Mouse (Mus musculus) telencephalon, adult 2 months (tissue): ENCODE measurements around the gene Mmp21.
"Not testable (repeated sequence)": the region's sequence is repeated elsewhere in the genome, so short reads cannot be mapped to it uniquely, and the experiment has no call there.

Experiments used
- DNase-seq: peaks from one replicate; pipeline ENCODE4 v3.0.0-alpha.2; 2011; ENCODE audit warnings: low read depth, low spot score

Gene Mmp21

GRCm38 (mm10) chr7:133679961-133680360 is at the start of gene Mmp21:
Mmp21 (minus strand) TSS chr7:133680061.
- DNase-seq: no peak

- DNase-seq: no peak
These were observed 49.5 kb upstream of the Mmp21 start for GRCm38 (mm10) chr7:133729351-133729750.

- no peak for DNase-seq
These were observed 47.2 kb upstream of the Mmp21 start for GRCm38 (mm10) chr7:133727027-133727426.

GRCm38 (mm10) chr7:133725571-133725970 is 45.7 kb upstream of the Mmp21 start:
- no peak for DNase-seq

- DNase-seq: no peak
These were observed 45.0 kb upstream of the Mmp21 start for GRCm38 (mm10) chr7:133724844-133725243.

GRCm38 (mm10) chr7:133720616-133721015 is 40.8 kb upstream of the Mmp21 start:
- no peak for DNase-seq

DNA sequence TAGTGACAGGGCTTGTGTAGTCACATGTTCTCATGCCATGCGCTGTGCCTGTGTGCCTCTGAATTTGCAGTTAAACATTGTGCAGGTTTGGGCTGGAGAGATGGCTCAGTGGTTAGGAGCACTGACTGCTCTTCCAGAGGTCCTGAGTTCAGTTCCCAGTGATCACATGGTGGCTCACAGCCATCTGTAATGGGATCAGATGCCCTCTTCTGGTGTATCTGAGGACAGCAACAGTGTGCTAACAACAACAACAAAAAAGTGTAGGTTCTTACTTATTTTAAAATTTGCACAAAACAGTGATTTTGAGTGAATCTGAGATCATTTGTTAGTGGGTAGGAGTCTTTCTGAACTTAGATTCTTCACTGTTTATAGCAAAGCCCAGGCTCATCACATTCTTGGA is 38.7 kb upstream of the Mmp21 start:
- no peak for DNase-seq

DNA sequence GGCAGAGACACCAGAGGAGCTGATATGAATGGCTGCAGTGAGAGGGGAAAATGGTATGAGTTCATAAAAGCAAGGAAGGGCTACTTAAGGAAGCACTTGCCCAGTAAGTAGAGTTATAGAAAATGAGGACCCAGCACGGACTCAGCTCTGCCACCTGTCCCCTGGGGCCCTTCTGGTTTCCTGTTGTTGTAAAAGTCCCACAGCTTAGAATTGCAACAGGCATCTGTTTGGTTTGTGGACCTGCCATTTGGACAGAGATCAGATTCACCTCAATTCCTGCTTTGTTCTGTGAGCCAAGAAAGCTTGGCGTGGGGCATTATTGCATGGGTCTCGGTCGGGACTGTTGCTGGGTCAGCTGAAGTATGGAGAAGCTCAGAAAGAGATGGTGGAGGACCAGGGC is 35.5 kb upstream of the Mmp21 start:
- DNase-seq: no peak

DNA sequence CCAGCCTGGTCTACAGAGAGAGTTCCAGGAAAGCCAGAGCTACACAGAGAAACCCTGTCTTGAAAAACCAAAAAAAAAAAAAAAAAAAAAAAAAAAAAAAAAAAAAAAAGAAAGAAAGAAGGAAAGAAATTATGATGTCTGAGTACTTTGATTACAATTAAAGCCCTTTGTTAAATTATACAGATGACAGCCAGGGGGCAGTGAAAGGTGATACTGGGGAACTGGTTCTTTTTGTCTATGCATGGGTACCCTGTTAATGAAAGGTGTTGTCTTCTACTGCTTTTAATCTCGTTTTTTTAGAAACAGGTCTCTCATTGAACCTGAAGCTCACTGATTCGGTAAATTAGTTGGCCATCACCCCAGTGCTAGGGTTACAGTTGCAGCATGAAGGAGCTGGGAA is 27.4 kb upstream of the Mmp21 start:
- DNase-seq: no peak

DNA sequence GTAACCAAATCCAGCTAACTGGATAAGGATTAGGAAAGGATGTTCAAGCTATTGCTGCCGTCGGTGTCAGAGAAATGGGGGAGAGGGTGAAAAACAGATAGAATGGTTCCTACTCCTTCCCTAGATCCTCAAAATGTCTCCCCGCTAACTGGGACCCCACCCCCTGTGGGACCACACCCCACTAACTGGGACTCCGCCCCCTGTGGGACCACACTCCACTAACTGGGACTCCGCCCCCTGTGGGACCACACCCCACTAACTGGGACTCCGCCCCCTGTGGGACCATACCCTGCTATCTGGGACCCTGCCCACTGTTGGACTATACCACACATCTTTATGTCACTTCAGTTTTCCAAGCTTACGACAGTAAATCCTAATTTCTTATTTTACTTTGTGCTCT is 24.0 kb upstream of the Mmp21 start:
- no peak for DNase-seq

GRCm38 (mm10) chr7:133702333-133702732 is 22.5 kb upstream of the Mmp21 start:
- DNase-seq: no peak

DNA sequence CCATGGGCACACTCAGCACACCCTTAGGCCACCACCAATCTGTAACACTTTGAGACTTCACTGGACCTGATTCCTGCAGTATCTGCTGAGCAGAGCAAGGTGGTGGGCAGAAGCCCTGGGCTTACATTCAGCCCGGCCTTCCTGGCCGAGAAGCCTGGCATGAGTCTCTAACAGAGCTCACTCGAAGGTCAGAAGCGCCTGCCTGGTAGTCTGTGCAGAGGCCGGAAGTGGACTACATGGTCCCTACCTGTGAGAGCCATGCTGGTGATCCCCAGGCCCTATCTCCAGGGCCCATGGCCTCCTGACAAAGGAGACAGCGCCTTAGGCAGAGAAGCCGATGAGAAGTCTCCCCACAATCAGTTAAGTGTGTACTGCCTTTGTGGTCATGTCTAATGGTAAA is 21.5 kb upstream of the Mmp21 start:
- DNase-seq: no peak

DNA sequence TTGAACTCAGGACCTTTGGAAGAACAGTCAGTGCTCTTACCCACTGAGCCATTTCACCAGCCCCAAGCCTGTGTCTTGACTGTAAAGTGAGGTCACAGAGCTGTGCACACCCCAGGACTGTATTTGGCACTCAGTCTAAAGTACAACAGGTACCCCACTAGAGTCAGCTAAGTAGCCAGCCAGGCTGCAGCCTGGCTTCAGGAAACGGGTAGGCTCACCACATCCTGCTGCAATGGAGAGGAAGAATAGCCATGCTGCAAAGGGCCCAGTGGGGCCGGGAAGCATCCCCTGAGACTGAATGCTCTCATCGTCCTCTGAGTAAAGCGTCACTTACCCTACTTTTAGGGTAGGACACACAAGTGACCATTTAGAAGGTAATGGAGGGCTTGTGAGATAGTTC is 20.0 kb upstream of the Mmp21 start:
- DNase-seq: no peak

DNA sequence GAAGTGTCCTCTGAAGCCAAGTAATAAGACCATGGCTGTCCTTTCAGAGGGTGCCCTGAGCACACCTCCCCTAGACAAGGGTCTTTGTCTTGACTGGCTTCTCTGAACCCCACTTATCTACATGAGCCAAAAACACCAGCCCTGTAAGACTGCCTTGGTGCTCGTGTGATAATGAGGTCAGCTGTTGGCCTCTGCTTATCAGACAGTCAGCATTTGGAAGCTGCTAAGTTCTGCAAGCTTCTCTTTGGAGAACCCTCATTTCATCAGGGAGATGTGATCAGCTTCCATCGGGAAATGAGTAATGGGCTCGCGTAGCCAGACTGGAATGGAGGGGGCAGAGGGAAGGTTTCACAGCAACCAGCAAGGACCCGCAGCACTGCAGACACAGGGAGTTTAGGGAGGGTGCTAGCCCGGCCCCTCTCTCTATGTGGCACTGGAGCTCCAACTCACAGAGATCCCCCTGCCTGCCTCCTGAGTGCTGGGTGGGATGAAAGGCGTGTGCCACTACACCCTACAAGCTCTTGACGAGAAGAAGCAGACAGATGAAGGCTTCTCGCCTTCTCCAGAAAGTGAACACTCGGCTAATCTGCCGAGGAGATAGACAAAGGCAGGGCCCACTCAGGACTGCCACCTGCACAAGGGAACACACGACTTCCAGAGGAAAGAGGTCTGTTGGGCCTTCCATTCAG is 18.3 kb upstream of the Mmp21 start:
- no peak for DNase-seq

GRCm38 (mm10) chr7:133685644-133686043 is 5.8 kb upstream of the Mmp21 start:
- not testable (repeated sequence) for DNase-seq

GRCm38 (mm10) chr7:133684701-133685100 is 4.8 kb upstream of the Mmp21 start:
- DNase-seq: no peak

GRCm38 (mm10) chr7:133684110-133684509 is 4.2 kb upstream of the Mmp21 start:
- DNase-seq: no peak

- no peak for DNase-seq
These were observed 3.8 kb upstream of the Mmp21 start for GRCm38 (mm10) chr7:133683626-133684025.

DNA sequence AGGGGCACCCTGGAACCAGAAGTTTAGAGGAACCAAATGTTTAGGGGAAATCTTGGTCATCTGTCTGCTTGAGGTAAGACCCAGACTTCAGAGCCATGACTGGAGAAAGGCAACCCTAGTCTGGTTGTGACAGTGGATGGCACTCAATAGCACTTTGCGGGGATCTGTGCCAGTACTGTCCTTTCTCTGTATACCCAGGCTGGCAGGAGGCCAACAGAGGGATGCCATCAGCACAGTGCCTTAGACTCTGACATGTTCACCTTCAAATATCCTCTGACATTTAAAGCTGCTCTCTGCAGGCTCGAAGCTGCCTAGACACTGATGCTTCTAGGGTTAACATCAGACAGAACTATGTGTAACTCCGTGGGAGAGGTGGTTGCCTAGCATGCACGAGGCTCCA is 422 bp downstream of the Mmp21 start:
- no peak for DNase-seq

DNA sequence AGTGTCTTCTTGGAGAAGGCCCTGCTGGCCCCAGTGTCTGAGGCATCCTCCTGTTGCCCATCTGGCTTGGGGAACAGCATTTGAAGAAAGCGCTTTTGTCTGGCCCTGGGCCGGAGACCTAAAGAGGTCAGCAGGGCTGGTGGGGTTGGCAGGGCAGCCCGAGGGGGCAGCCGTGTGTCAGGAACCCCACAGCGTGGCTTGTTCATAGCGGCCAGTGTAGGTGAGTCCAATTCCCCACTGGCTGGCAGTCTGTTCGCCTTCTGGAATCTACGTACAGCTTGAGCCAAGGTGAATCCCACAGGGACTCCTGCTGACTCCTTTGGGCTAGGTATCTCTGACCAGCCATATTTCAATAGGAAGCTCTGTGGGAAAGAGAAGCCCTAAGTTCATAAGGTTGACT is 1.1 kb downstream of the Mmp21 start:
- DNase-seq: no peak

DNA sequence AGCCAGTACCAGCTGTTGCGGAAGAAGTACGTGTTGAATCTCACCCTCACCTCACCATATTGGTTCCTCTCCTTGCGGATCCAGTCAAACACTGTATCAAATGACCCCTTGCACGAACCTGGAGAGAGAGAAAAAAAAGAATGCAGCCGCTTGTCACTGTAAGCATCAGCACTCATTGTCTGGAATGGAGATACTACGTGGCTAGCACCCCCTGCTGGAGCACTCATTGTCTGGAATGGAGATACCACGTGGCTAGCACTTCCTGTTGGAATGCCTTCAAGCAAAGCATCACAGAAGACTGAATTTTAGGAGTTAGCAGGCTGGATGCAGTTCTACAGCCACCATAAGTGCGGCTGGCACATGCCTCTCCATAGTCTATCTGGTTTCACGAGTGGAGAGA is 3.9 kb downstream of the Mmp21 start:
- DNase-seq: no peak

GRCm38 (mm10) chr7:133670846-133671245 is 9.0 kb downstream of the Mmp21 start:
- no peak for DNase-seq

- no peak for DNase-seq
These were observed 9.9 kb downstream of the Mmp21 start for GRCm38 (mm10) chr7:133669946-133670345.

GRCm38 (mm10) chr7:133669071-133669470 is 10.8 kb downstream of the Mmp21 start:
- no peak for DNase-seq
